Mouse (Mus musculus): ENCODE data around the gene Glp2r. TPM values are rescaled to one million over a fixed set of nuclear protein-coding genes. Genes with fewer than 3 reads are reported as not detected.

The Glp2r gene
- polyA plus RNA-seq, 1 experiment from 2014 or later: not detected

DNA sequence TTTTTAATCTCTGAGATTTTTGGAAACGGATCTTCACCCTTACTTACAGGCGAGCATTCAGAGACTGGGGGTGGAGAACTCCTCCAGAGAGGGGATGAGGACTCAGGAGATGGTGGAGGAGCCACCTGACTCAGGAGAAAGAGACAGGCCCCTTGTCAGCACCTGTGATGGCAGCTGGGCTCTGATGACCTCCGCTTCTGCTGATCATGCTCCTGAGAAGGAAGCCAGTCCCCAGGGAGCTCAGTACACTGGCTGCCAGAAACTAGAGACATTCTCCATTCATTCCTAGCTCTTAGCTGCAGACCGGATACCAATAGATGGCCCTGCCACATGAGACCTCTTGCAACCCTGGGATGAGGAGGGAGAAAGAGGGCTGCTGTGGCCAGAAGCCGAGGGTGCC lies 128.1 kb downstream of the Glp2r start:
- peaks cover 12% of the 10 kb centered on the region; the same call in 1 of the 2 replicates for H3K4me1 ChIP-seq (replicated peaks)
- no peaks in the 10 kb centered on the region for H3K27me3 ChIP-seq
- no peak overlapping the region for H3K4me2 ChIP-seq
- no peak overlapping the region for H3K9ac ChIP-seq
- H3K9me3 ChIP-seq: no peaks in the 10 kb centered on the region
- H3K27ac ChIP-seq: no peak overlapping the region
- H3K4me3 ChIP-seq: no peak overlapping the region
- H3K36me3 ChIP-seq: no peaks in the 10 kb centered on the region
- no peak for ATAC-seq (ENCODE audit: low FRiP score)
- WGBS: 76% methylated on average over 5 of the region's 5 CpGs

DNA sequence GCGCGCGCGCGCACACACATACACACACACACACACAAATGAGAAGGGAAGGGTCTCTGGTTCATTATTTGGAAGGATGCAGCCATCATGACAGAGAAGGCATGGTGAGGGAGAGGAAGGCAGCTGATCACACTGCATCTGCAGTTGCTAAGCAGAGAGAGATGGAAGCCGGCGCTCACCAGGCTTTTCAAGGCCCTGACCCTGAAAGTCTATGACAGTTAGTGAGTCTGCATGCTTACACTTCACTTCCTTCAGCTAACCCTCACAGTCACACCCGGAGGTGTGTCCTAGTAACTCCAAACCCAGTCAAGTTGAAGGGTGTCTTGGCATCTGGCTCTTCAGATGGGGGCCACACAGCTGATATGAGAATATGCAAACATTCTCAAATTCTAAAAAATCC lies 128.5 kb downstream of the Glp2r start:
- Histone ChIP-seq H3K27me3 (no peaks in the 10 kb centered on the region), H3K36me3 (no peaks in the 10 kb centered on the region), H3K9ac (no peak overlapping the region), H3K4me2 (no peak overlapping the region), H3K27ac (no peak overlapping the region), H3K4me1 (replicated peaks) (peaks cover 12% of the 10 kb centered on the region; the same call in 1 of the 2 replicates), H3K4me3 (no peak overlapping the region), H3K9me3 (no peaks in the 10 kb centered on the region)
- 93% methylated on average over 8 of the region's 8 CpGs for WGBS
- no peak for ATAC-seq (ENCODE audit: low FRiP score)

DNA sequence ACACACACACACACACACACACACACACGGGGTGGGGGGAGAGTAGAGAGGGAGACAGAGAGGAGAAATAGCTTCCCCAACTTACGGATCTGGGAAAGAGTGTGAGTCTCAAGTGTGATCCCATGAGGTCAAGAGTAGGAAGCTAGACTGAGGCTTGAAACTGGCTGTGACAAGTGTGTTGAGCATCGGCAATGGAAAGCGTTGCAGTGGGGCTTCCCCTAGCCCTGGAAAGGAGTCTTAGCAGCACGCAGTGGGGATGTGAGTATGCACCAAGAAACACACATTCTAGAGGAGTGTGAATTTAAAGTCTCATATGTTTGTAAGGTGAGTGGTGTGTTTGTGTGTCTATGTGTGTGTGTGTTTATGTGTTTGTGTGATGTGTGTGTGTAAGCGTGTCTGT lies 130.7 kb downstream of the Glp2r start:
- no peak overlapping the region for H3K4me3 ChIP-seq
- H3K4me1 ChIP-seq (replicated peaks): peaks cover 14% of the 10 kb centered on the region
- H3K27me3 ChIP-seq: no peaks in the 10 kb centered on the region
- WGBS: 87% methylated on average over 6 of the region's 6 CpGs
- H3K4me2 ChIP-seq: no peak overlapping the region
- H3K36me3 ChIP-seq: no peaks in the 10 kb centered on the region
- H3K27ac ChIP-seq: no peak overlapping the region
- H3K9ac ChIP-seq: no peak overlapping the region
- H3K9me3 ChIP-seq: no peaks in the 10 kb centered on the region
- no peak for ATAC-seq (ENCODE audit: low FRiP score)

DNA sequence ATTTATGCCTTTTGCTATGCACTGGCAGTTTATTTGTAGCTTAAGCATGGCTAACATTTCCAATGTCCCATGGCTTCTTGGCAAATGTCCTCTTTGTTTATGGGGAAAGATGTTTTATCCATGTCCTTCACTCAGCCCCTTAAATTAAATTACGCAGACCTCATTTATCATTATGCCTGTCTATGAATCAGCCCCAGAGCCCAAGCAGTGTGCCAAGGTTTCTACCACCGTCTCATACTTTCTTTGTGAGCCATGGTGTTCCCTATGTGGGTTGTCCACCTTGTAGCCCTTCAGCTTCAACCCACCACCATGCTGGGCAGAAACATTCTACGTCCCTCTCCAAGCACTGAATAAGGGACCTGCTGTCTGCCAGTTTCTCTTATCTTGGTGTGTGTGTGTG lies 132.6 kb downstream of the Glp2r start:
- Histone ChIP-seq H3K36me3 (no peaks in the 10 kb centered on the region), H3K4me2 (no peak overlapping the region), H3K27me3 (no peaks in the 10 kb centered on the region), H3K9me3 (no peaks in the 10 kb centered on the region), H3K9ac (no peak overlapping the region), H3K27ac (no peak overlapping the region), H3K4me3 (no peak overlapping the region), H3K4me1 (replicated peaks) (peaks cover 14% of the 10 kb centered on the region)
- no peak for ATAC-seq (ENCODE audit: low FRiP score)
- 62% methylated on average over 3 of the region's 3 CpGs for whole genome bisulfite sequencing

DNA sequence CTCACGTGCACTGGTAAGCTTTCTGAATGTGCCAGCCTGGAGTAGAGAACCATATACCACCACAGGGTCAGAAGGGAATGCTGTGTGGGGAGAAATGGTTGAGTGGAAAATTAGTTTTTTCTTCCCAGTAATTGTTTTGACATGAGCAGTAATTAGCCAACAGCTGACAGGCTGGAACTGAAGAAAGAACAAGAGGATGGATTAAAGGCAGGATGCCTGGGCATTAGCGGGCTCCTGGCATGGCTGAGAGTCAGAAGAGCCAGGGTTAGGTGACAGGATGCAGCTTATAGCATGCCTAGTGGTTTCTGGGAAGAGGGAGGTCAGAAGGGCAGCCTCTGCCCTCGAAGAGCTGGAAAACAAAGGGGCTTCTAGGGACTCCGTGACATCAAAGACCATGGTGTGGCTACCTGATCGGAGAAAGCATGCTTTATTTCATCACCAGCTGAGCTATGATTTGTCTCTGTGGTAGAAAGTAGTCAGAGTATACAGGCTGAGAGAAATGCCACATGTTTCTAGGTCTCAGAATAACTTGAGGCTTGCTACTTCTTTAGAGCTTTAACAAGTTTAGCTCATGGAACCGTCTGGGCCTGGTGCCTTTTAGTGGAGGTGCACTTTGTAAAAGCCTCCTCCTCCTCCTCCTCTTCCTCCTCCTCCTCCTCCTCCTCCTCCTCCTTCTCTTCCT lies 133.9 kb downstream of the Glp2r start:
- no peaks in the 10 kb centered on the region for H3K27me3 ChIP-seq
- peaks cover 10% of the 10 kb centered on the region for H3K4me1 ChIP-seq (replicated peaks)
- H3K9ac ChIP-seq: no peak overlapping the region
- H3K36me3 ChIP-seq: no peaks in the 10 kb centered on the region
- no peaks in the 10 kb centered on the region for H3K9me3 ChIP-seq
- no peak overlapping the region for H3K4me3 ChIP-seq
- H3K27ac ChIP-seq: no peak overlapping the region
- H3K4me2 ChIP-seq: no peak overlapping the region
- no peak for ATAC-seq (ENCODE audit: low FRiP score)
- 61% methylated on average over 6 of the region's 6 CpGs for WGBS

DNA sequence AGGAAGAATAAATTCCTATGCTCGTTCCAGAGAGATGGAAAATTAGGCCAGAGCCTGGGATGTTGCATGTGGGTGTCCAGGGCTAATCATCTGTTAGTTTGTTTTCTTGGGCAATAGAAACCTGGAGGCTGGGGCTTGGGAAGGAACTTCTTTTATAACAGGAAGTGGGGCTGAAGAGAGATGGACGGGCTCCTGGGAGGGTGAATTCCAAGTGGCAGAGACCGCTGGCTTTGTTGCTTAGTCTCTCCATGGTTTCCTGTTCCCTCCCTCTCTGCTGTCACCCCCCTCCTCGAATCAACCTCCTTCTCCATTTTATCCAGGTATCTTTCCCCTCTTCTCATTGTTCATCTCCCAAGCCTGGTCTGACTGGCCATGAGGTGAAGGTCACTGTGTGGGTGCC lies 134.8 kb downstream of the Glp2r start:
- no peak overlapping the region for H3K9ac ChIP-seq
- H3K27ac ChIP-seq: no peak overlapping the region
- H3K27me3 ChIP-seq: no peaks in the 10 kb centered on the region
- no peak for ATAC-seq (ENCODE audit: low FRiP score)
- H3K4me2 ChIP-seq: no peak overlapping the region
- 72% methylated on average over 4 of the region's 4 CpGs for WGBS
- H3K36me3 ChIP-seq: no peaks in the 10 kb centered on the region
- H3K4me1 ChIP-seq (replicated peaks): peaks cover 10% of the 10 kb centered on the region
- H3K4me3 ChIP-seq: no peak overlapping the region
- H3K9me3 ChIP-seq: no peaks in the 10 kb centered on the region

DNA sequence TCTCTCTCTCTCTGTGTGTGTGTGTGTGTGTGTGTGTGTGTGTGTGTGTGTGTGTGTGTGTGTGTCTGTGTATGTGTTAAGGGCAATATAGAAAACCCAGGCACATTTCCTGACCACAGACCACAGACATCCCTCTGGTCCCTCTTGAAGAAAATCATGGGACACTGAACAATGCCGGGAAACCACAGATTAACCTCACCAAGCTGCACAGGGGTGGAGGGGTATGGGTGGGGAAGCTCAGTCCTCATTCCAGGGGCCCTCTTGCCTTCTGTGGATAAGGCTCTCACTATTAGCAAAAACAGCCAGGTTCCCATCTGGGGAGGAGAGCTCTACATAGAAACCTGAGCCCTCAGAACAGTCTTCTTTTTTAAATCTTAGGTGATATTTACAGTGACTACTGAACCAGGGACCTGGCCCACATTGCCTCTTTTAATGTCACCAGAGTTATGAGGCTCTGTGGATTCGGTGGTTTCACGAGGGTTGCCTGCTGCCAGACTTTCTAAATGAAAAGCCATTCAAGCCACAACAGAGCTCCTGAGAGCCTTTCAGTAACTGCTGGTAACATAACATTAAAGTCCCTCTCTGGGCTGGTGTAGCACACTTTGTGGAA lies 137.2 kb downstream of the Glp2r start:
- H3K36me3 ChIP-seq: no peaks in the 10 kb centered on the region
- ATAC-seq (ENCODE audit: low FRiP score): no peak
- H3K9ac ChIP-seq: no peak overlapping the region
- no peak overlapping the region for H3K4me2 ChIP-seq
- 78% methylated on average over 3 of the region's 3 CpGs for WGBS
- no peaks in the 10 kb centered on the region for H3K9me3 ChIP-seq
- H3K4me1 ChIP-seq (replicated peaks): peaks cover 8% of the 10 kb centered on the region
- no peak overlapping the region for H3K4me3 ChIP-seq
- H3K27me3 ChIP-seq: no peaks in the 10 kb centered on the region
- H3K27ac ChIP-seq: no peak overlapping the region

DNA sequence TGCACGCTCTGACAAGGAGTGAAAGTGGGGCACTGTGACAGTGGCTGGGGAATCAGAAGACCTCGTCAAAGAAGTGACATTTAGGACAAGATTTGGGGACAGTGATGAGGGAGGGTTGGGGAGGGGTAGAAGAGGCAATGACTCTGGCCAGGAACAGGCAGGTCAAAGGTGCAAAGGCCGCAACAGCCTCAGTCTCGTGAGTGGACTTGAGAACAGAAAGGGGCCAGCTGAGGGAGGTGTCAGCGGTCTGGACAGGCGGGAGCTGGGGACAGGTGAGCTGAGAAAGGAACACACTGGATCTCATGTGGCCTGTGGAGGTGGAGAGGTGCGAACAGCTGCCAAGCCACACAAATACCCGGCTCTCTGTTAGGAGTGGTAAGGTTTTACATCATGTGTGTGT lies 138.0 kb downstream of the Glp2r start:
- H3K4me1 ChIP-seq (replicated peaks): peaks cover 3% of the 10 kb centered on the region; the same call in 1 of the 2 replicates
- no peak overlapping the region for H3K4me2 ChIP-seq
- H3K9me3 ChIP-seq: no peaks in the 10 kb centered on the region
- ATAC-seq (ENCODE audit: low FRiP score): no peak
- no peak overlapping the region for H3K27ac ChIP-seq
- H3K36me3 ChIP-seq: no peaks in the 10 kb centered on the region
- 80% methylated on average over 8 of the region's 8 CpGs for WGBS
- H3K27me3 ChIP-seq: no peaks in the 10 kb centered on the region
- H3K4me3 ChIP-seq: no peak overlapping the region
- no peak overlapping the region for H3K9ac ChIP-seq

DNA sequence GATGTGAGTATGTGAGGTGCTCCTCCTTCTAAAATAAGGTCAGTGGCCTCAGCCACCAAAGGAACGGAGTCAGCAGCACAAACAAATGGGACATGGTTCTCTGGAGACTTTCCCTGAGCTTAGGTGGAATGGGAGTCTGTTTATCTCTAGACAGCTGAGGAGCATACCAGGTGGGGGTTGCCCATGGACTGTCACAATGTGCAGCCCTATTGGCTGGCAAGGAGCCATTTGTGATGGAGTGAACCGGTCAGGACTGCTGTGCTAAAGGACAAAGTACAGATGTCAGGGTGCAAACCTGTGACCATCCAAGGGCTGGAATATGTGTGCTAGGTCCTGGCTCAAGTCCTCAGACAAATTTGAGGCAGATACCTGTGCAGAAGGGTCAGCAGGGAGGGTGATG lies 142.4 kb downstream of the Glp2r start:
- WGBS: 82% methylated on average over 2 of the region's 2 CpGs
- Histone ChIP-seq H3K4me1 (replicated peaks) (no peaks in the 10 kb centered on the region), H3K27ac (no peak overlapping the region), H3K27me3 (no peaks in the 10 kb centered on the region), H3K9ac (no peak overlapping the region), H3K4me2 (no peak overlapping the region), H3K4me3 (no peak overlapping the region), H3K36me3 (no peaks in the 10 kb centered on the region), H3K9me3 (no peaks in the 10 kb centered on the region)
- ATAC-seq (ENCODE audit: low FRiP score): no peak

DNA sequence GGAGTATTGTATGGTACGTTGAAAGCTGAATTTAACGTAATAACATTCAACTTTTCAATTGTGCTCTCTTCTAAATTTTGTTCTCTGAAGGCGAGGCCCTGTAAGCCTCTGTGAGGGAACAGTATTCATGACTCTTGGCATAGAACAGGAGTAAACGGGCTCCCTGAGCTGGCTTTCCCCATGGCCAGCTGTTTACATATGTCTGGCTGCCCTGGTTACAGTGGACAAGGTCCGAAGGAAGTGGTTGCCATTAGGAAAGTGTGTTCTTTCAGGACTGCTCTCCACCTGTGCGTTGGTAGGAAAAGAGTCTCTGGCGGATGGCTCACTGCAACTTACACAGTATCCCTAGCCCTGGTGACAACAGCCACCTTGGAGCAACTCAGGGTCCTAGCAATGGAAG lies 143.8 kb downstream of the Glp2r start:
- no peak overlapping the region for H3K9ac ChIP-seq
- no peaks in the 10 kb centered on the region for H3K9me3 ChIP-seq
- no peak overlapping the region for H3K4me2 ChIP-seq
- WGBS: 89% methylated on average over 7 of the region's 7 CpGs
- no peaks in the 10 kb centered on the region for H3K4me1 ChIP-seq (replicated peaks)
- H3K36me3 ChIP-seq: no peaks in the 10 kb centered on the region
- no peak overlapping the region for H3K4me3 ChIP-seq
- H3K27me3 ChIP-seq: no peaks in the 10 kb centered on the region
- ATAC-seq (ENCODE audit: low FRiP score): no peak
- no peak overlapping the region for H3K27ac ChIP-seq

DNA sequence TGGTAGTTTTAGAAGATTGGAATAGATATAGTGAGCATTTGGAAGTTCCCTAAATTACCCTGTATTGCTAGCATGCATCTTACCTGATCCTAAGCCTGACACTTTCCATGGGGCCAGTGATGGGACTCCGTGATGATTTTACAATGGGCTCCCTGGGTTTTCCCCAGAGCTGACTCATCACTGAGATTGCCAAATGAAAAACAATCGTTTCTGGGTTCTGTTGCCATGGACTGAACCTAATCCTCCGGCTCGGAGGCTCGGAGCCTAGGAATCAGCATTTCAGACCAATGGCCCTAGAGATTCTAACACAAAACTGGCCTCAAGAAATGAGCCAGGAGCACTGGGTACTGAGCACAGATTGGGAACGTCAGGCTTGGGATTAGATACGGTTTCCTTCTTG lies 148.6 kb downstream of the Glp2r start:
- no peaks in the 10 kb centered on the region for H3K4me1 ChIP-seq (replicated peaks)
- no peak overlapping the region for H3K4me3 ChIP-seq
- no peak overlapping the region for H3K4me2 ChIP-seq
- no peak overlapping the region for H3K9ac ChIP-seq
- H3K9me3 ChIP-seq: no peaks in the 10 kb centered on the region
- ATAC-seq (ENCODE audit: low FRiP score): no peak
- WGBS: 92% methylated on average over 7 of the region's 7 CpGs
- H3K36me3 ChIP-seq: no peaks in the 10 kb centered on the region
- no peak overlapping the region for H3K27ac ChIP-seq
- no peaks in the 10 kb centered on the region for H3K27me3 ChIP-seq

DNA sequence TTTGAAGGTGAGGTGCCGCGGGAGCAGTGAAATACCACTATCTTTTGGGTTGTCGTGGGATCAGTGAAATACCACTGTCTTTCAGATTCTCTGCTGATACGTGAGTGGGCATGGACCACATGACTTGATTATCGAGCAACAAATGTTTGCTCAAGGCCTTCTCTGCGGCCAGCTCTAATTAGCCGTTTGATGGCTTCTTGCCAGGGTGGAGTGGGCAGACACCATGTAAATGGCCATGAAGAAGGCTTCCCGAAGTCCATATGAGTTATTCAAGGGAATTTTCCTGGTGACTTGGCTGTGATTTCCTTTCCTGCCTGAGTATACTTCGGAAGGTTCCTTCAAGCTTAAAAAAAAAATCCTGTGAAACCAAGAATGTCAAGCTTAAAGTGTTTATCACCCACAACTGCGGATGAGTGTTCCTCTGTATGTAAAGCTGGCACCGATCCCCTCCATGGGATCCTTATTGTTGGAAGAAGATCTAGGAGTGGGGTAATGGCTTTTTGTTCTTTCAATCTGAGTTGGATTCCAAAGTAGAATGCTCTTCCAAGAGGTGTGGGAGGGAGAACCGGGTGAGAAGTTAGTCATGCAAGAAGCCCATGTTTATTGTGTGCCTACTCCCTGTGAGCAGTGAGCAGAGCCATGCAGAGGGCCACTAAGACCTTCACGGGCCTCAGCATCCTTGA lies 154.3 kb downstream of the Glp2r start:
- Histone ChIP-seq H3K9ac (no peak overlapping the region), H3K27ac (no peak overlapping the region), H3K4me1 (replicated peaks) (no peaks in the 10 kb centered on the region), H3K9me3 (no peaks in the 10 kb centered on the region), H3K4me3 (no peak overlapping the region), H3K27me3 (no peaks in the 10 kb centered on the region), H3K4me2 (no peak overlapping the region), H3K36me3 (no peaks in the 10 kb centered on the region)
- ATAC-seq (ENCODE audit: low FRiP score): no peak
- 89% methylated on average over 13 of the region's 13 CpGs for WGBS

All from hindbrain, embryonic 13.5 days (tissue).